ENCODE assay signal across 28 mouse cellular contexts in the genomic region with DNA sequence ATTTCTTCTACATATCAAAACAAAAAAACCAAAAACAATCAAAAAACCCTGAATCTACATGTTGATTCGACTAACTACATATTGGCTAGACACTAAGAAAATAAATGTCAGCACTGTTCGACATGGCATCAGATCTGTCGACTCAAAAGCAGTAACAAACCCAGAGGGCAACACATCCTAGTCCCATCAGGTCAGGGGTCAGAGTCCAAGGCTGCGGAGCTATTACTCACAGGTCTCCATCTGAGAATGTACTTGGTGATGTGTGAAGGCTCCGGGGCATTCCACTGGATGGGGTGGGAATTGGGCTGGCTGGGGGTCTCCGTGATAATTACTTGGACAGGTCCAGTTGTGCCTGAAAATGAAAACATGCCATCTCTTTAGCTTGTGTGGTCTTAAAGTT. TPM values are rescaled to one million over a fixed set of nuclear protein-coding genes. Genes with fewer than 3 reads are reported as not detected.
DNase-seq lines count a peak whose midpoint lies in the region; ATAC-seq and TF ChIP-seq lines count a peak whose summit lies in the region.
"Had no signal": no experiment of that assay in that cellular context is flagged by ENCODE, and none has a peak within 500 bp of the region (broad histone marks: within the 10 kb centered on the region; RNA-seq: fewer than 3 reads in every experiment).

No protein-coding gene starts in this region.

- peak; percentile 45 for DNase-seq in kidney, adult 2 months
- DNase-seq in kidney, adult 11 months, result no peak
- DNase-seq in kidney, adult 9 months, result peak; percentile 35
- DNase-seq in kidney, postnatal 14 days, result no peak
- DNase-seq in liver, postnatal 0 days, result peak; percentile 49
- no peak for DNase-seq in liver
- DNase-seq: adrenal gland, adult 2 months; adrenal gland, postnatal 10 days; adrenal gland, postnatal 25 days; B cell, adult 2 months; cerebellum, adult 11 months; cerebellum, adult 18-20 months; cerebellum, adult 8-10 months; cerebellum, adult 9-11 months; cerebellum, postnatal 14 days; cerebellum, postnatal 36 days; embryo, embryonic 11 days had no signal

- H3K9me3 ChIP-seq in liver, postnatal 0 days (ENCODE audit: low read length), result no peaks in the 10 kb centered on the region
- H3K9me3 ChIP-seq: embryonic facial prominence, embryonic 13.5 days; embryonic facial prominence, embryonic 15.5 days; forebrain, embryonic 10.5 days; forebrain, embryonic 12.5 days; G1E had no signal

- no peak for TF ChIP-seq CTCF in kidney, adult 2 months (conservative IDR thresholded peaks at IDR 0.05; ENCODE audit: insufficient read depth, insufficient read length, low read depth, low read length)
- TF ChIP-seq CTCF in liver, postnatal 0 days (IDR thresholded peaks at IDR 0.05; ENCODE audit: low read depth), result no peak

- no peak overlapping the region for H3K9ac ChIP-seq in liver, postnatal 0 days (replicated peaks)
- H3K9ac ChIP-seq: embryonic facial prominence, embryonic 13.5 days; embryonic facial prominence, embryonic 15.5 days; forebrain, embryonic 12.5 days had no signal

- H3K27me3 ChIP-seq in kidney, adult 2 months (replicated peaks; ENCODE audit: control insufficient read depth, insufficient read depth, low read length), result no peaks in the 10 kb centered on the region
- no peaks in the 10 kb centered on the region for H3K27me3 ChIP-seq in liver, postnatal 0 days (ENCODE audit: insufficient read depth, low read length)
- H3K27me3 ChIP-seq: CH12.LX; embryonic facial prominence, embryonic 13.5 days; embryonic facial prominence, embryonic 15.5 days; forebrain, embryonic 12.5 days; Patski had no signal

- no peak overlapping the region for H3K4me3 ChIP-seq in kidney, adult 2 months (ENCODE audit: insufficient read depth, low read depth, low read length)
- H3K4me3 ChIP-seq in liver, postnatal 0 days (ENCODE audit: low read depth, low read length), result no peak overlapping the region
- H3K4me3 ChIP-seq: embryonic facial prominence, embryonic 13.5 days; embryonic facial prominence, embryonic 15.5 days; erythroblast, embryonic 14.5 days; forebrain, embryonic 10.5 days; forebrain, embryonic 12.5 days had no signal

- ATAC-seq in liver, postnatal 0 days, result peak; percentile 40
- ATAC-seq in activated CD4-positive, CD25-positive, alpha-beta regulatory T cell, adult 4 months, result no peak
- ATAC-seq: CD4-positive, CD25-positive, alpha-beta regulatory T cell, adult 4 months; forebrain, embryonic 14.5 days; Patski had no signal

- no peaks in the 10 kb centered on the region for H3K36me3 ChIP-seq in kidney, adult 2 months (ENCODE audit: control insufficient read depth, insufficient read depth, low read length)
- H3K36me3 ChIP-seq in liver, postnatal 0 days (replicated peaks; ENCODE audit: insufficient read depth, low read length), result peaks cover 30% of the 10 kb centered on the region; the same call in 1 of the 2 replicates
- H3K36me3 ChIP-seq: G1E had no signal

- H3K27ac ChIP-seq in kidney, adult 2 months (ENCODE audit: insufficient read depth, low read depth, low read length), result no peak overlapping the region
- 0 out of 2 replicates have a peak overlapping the region, but pooled peaks have one; percentile 9 for H3K27ac ChIP-seq in liver, postnatal 0 days (ENCODE audit: low read depth)
- H3K27ac ChIP-seq: embryonic facial prominence, embryonic 13.5 days; embryonic facial prominence, embryonic 15.5 days; forebrain, embryonic 10.5 days; forebrain, embryonic 12.5 days had no signal

- no peak for TF ChIP-seq POLR2A in kidney, adult 2 months (IDR thresholded peaks at IDR 0.05; ENCODE audit: low read depth, low read length)

- no peak overlapping the region for H3K4me2 ChIP-seq in liver, postnatal 0 days (ENCODE audit: low read depth, low read length)
- H3K4me2 ChIP-seq: embryonic facial prominence, embryonic 13.5 days; embryonic facial prominence, embryonic 15.5 days; forebrain, embryonic 12.5 days had no signal

- 69% methylated on average over 6 of the region's 6 CpGs for WGBS in kidney, adult 2 months
- 68% methylated on average over 6 of the region's 6 CpGs for WGBS in liver, postnatal 0 days (ENCODE audit: insufficient replicate concordance)

- 0 out of 2 replicates have a peak, but pooled peaks cover 3% of the 10 kb centered on the region for H3K4me1 ChIP-seq in kidney, adult 2 months (ENCODE audit: control insufficient read depth, insufficient read depth, low read length)
- H3K4me1 ChIP-seq in liver, postnatal 0 days (ENCODE audit: insufficient read depth), result no peaks in the 10 kb centered on the region
- H3K4me1 ChIP-seq: embryonic facial prominence, embryonic 13.5 days; embryonic facial prominence, embryonic 15.5 days; forebrain, embryonic 10.5 days; forebrain, embryonic 12.5 days had no signal

- TF ChIP-seq EP300 in liver, postnatal 0 days (IDR thresholded peaks at IDR 0.05; ENCODE audit: low read depth), result no peak

RNA-seq across cellular contexts. Expression of a gene that starts 21.2 kb away (rescaled TPM):
- polyA plus RNA-seq in kidney, adult 2 months (2012; rRNA removed), result 47.3 and 53.2 TPM in 2 replicates
- 380 and 450 TPM in 2 replicates for polyA plus RNA-seq in liver, postnatal 0 days (2015; fragmentation: Nextera tagmentation; extraction: Ambion mirVana)
- polyA plus RNA-seq in activated CD4-positive, CD25-positive, alpha-beta regulatory T cell, adult 4 months (2017; shearing (Covaris generic)), result under 1 TPM in 1 of 2 experiments, not detected in 1; 0.44 TPM

Comparison
In these comparisons a context has a peak if more than half of its experiments do, and no peak if none do; other contexts are left out.
1. DNase-seq: peak in kidney, adult 2 months (single experiment), kidney, adult 9 months (single experiment) and liver, postnatal 0 days (single experiment); none in kidney, adult 11 months (single experiment), kidney, postnatal 14 days (single experiment) and liver (single experiment).
2. RNA of a gene that starts 21.2 kb away (polyA plus RNA-seq): 380 to 450 TPM in liver, postnatal 0 days and 47.3 to 53.2 TPM in kidney, adult 2 months; 0.44 TPM in activated CD4-positive, CD25-positive, alpha-beta regulatory T cell, adult 4 months; every median in the first group is over 10 times any median in the second.